Mouse (Mus musculus) lung, postnatal 0 days (tissue): ENCODE results near the gene Hoxa7. TPM values are rescaled to one million over a fixed set of nuclear protein-coding genes. Genes with fewer than 3 reads are reported as not detected.

Experiments
- ATAC-seq: fragments of 200-750 bp; cut with Nextera tagmentation; 2 replicates; pipeline ENCODE4 v1.8.0; 2017; ENCODE audit warnings: moderate library complexity
- DNase-seq: peaks from one replicate; pipeline ENCODE4 v3.0.0-alpha.2; 2016; ENCODE audit warnings: low spot score
- H3K27ac ChIP-seq: fragments of 300-500 bp; sonication (generic); 2 replicates; pipeline ENCODE4 v1.5.1; 2014; ENCODE audit warnings: antibody characterized with exemption, mild to moderate bottlenecking, low read length, mixed read lengths
- H3K27me3 ChIP-seq: fragments of 300-500 bp; sonication (generic); replicated peaks from 2 replicates; pipeline ENCODE4 v1.6.1; 2014; ENCODE audit warnings: low read length, mixed read lengths; ENCODE audit not compliant: insufficient read depth
- H3K36me3 ChIP-seq: fragments of 300-500 bp; sonication (generic); 2 replicates; pipeline ENCODE4 v1.6.1; 2014; ENCODE audit warnings: low read length, mixed read lengths; ENCODE audit not compliant: insufficient read depth
- H3K4me1 ChIP-seq: fragments of 300-500 bp; sonication (generic); 2 replicates; pipeline ENCODE4 v1.6.1; 2014; ENCODE audit warnings: antibody characterized with exemption, low read depth, low read length, mixed read lengths; ENCODE audit not compliant: insufficient read depth
- H3K4me2 ChIP-seq: fragments of 300-500 bp; sonication (generic); replicated peaks from 2 replicates; pipeline ENCODE4 v1.6.1; 2014; ENCODE audit warnings: low read depth, mild to moderate bottlenecking, low read length, moderate library complexity, mixed read lengths
- H3K4me3 ChIP-seq: fragments of 300-500 bp; sonication (generic); 2 replicates; pipeline ENCODE4 v1.5.1; 2014; ENCODE audit warnings: low read depth, low read length
- H3K9ac ChIP-seq: fragments of 300-500 bp; sonication (generic); replicated peaks from 2 replicates; pipeline ENCODE4 v1.6.1; 2014; ENCODE audit warnings: low read depth, mild to moderate bottlenecking
- H3K9me3 ChIP-seq: fragments of 300-500 bp; sonication (generic); 2 replicates; pipeline ENCODE4 v1.6.1; 2016; ENCODE audit warnings: low read length, mixed read lengths
- CTCF ChIP-seq: IDR thresholded peaks from 2 replicates; pipeline ENCODE4 v1.5.1; 2016; ENCODE audit warnings: antibody characterized with exemption, mild to moderate bottlenecking
- EP300 ChIP-seq: IDR thresholded peaks from 2 replicates; pipeline ENCODE4 v1.6.1; 2016; ENCODE audit warnings: antibody characterized with exemption, mild to moderate bottlenecking, control low read depth
- WGBS: fragments of 180-500 bp; shearing (Covaris S2); extraction: QIAGEN DNeasy Blood & Tissue Kit; methylation state at CpG from one replicate; pipeline ENCODE4 v1.1.7; 2014; 5-methylcytosine and 5-hydroxymethylcytosine counted together
- polyA plus RNA-seq: library from polyadenylated mRNA; unstranded; fragments of >200 nt; fragmentation: Nextera tagmentation; extraction: Ambion mirVana; gene quantifications from 2 replicates; pipeline ENCODE4 v1.2.1, GENCODE M21; 2015

Hoxa7 gene
- polyA plus RNA-seq, 1 experiment from 2014 or later = 8.7 TPM

- Histone ChIP-seq H3K4me3 (no peak overlapping the region), H3K9me3 (no peaks in the 10 kb centered on the region), H3K36me3 (no peaks in the 10 kb centered on the region), H3K27ac (no peak overlapping the region), H3K9ac (no peak overlapping the region), H3K4me2 (no peak overlapping the region), H3K4me1 (no peaks in the 10 kb centered on the region), H3K27me3 (peaks cover 83% of the 10 kb centered on the region)
- WGBS = 2% methylated on average over 18 of the region's 18 CpGs
- DNase-seq = no peak
- ATAC-seq = no peak
- TF ChIP-seq EP300 = no peak
- TF ChIP-seq CTCF = no peak
These were observed 10.4 kb upstream of the Hoxa7 start for GRCm38 (mm10) chr6:52231885-52232567.

GRCm38 (mm10) chr6:52230516-52231165, 9.0 kb upstream of the Hoxa7 start, which contains the start of gene Hoxa9:
Gene Hoxa9 (minus strand): TSS chr6:52231089.
- Histone ChIP-seq H3K27me3 (peaks cover 83% of the 10 kb centered on the region), H3K27ac (no peak within 1 kb of the TSS), H3K9ac (no peak within 1 kb of the TSS), H3K4me3 (no peak within 1 kb of the TSS), H3K36me3 (no peaks in the 10 kb centered on the region), H3K4me2 (no peak within 1 kb of the TSS), H3K4me1 (no peaks in the 10 kb centered on the region), H3K9me3 (no peaks in the 10 kb centered on the region)
- ATAC-seq (no peak), DNase-seq (no peak)
- no peak for TF ChIP-seq CTCF
- no peak for TF ChIP-seq EP300
- WGBS = 3% methylated on average over 19 of the region's 36 CpGs

GRCm38 (mm10) chr6:52229558-52230416, 8.1 kb upstream of the Hoxa7 start:
- Histone ChIP-seq H3K9ac (no peak overlapping the region), H3K27ac (no peak overlapping the region), H3K4me3 (no peak overlapping the region), H3K4me2 (no peak overlapping the region), H3K27me3 (peaks cover 83% of the 10 kb centered on the region), H3K9me3 (no peaks in the 10 kb centered on the region), H3K36me3 (no peaks in the 10 kb centered on the region), H3K4me1 (no peaks in the 10 kb centered on the region)
- ATAC-seq (no peak), DNase-seq (no peak)
- WGBS = 2% methylated on average over 44 of the region's 44 CpGs
- peak; percentile 11 for TF ChIP-seq CTCF
- TF ChIP-seq EP300 = no peak

GRCm38 (mm10) chr6:52228475-52229465, 7.1 kb upstream of the Hoxa7 start:
- H3K4me2 ChIP-seq = no peak overlapping the region
- TF ChIP-seq CTCF (no peak), EP300 (no peak)

GRCm38 (mm10) chr6:52227470-52228222, 6.0 kb upstream of the Hoxa7 start:
- Histone ChIP-seq H3K4me2 (no peak overlapping the region), H3K9me3 (no peaks in the 10 kb centered on the region), H3K4me3 (no peak overlapping the region), H3K27ac (no peak overlapping the region), H3K9ac (no peak overlapping the region), H3K27me3 (peaks cover 83% of the 10 kb centered on the region), H3K4me1 (no peaks in the 10 kb centered on the region), H3K36me3 (no peaks in the 10 kb centered on the region)
- ATAC-seq = no peak
- DNase-seq = no peak
- no peak for TF ChIP-seq CTCF
- no peak for TF ChIP-seq EP300
- 5% methylated on average over 11 of the region's 11 CpGs for WGBS

More at GRCm38 (mm10) chr6:52228475-52229465, 7.1 kb upstream of the Hoxa7 start:
- WGBS = 3% methylated on average over 38 of the region's 38 CpGs
- ATAC-seq (no peak), DNase-seq (no peak)
- Histone ChIP-seq H3K36me3 (no peaks in the 10 kb centered on the region), H3K9ac (no peak overlapping the region), H3K27ac (no peak overlapping the region), H3K4me1 (no peaks in the 10 kb centered on the region), H3K9me3 (no peaks in the 10 kb centered on the region), H3K4me3 (no peak overlapping the region), H3K27me3 (peaks cover 83% of the 10 kb centered on the region)
